12 mouse cellular contexts compared by ENCODE assay signal in genomic region chr8:83981533-83981932, GRCm38 (mm10).
"Had no signal": no experiment of that assay in that cellular context is flagged by ENCODE, and none has a peak within 500 bp of the region (broad histone marks: within the 10 kb centered on the region; RNA-seq: fewer than 3 reads in every experiment).

No protein-coding gene starts in this region.

- H3K4me2 ChIP-seq: liver, embryonic 11.5 days; liver, embryonic 15.5 days; midbrain, embryonic 13.5 days; stomach, embryonic 15.5 days had no signal

- H3K4me3 ChIP-seq: left cerebral cortex, adult 2 months; limb, embryonic 10.5 days; liver, embryonic 15.5 days; midbrain, embryonic 13.5 days; stomach, embryonic 15.5 days had no signal

- H3K9me3 ChIP-seq: limb, embryonic 10.5 days; liver, embryonic 15.5 days; midbrain, embryonic 13.5 days; stomach, embryonic 15.5 days had no signal

- H3K9ac ChIP-seq: liver, embryonic 15.5 days; midbrain, embryonic 13.5 days; stomach, embryonic 15.5 days had no signal

- DNase-seq: lung, adult 2 months; lung, postnatal 36 days; right cerebral cortex, postnatal 14 days; thymus, adult 2 months; thymus, postnatal 25 days had no signal

- H3K27ac ChIP-seq: left cerebral cortex, adult 2 months; limb, embryonic 10.5 days; liver, embryonic 15.5 days; midbrain, embryonic 13.5 days; stomach, embryonic 15.5 days had no signal

- H3K27me3 ChIP-seq: liver, embryonic 15.5 days; midbrain, embryonic 13.5 days; stomach, embryonic 15.5 days had no signal

- ATAC-seq: lung, postnatal 0 days; midbrain, embryonic 13.5 days had no signal
